Mouse (Mus musculus): Measurements from ENCODE around the gene Sdc1. TPM values are rescaled to one million over a fixed set of nuclear protein-coding genes. Genes with fewer than 3 reads are reported as not detected.

The Sdc1 gene
- polyA plus RNA-seq, 1 experiment from 2014 or later = 170 TPM

- H3K4me3 ChIP-seq (ENCODE audit: low read length) = no peak overlapping the region
- no peak overlapping the region for H3K27ac ChIP-seq (ENCODE audit: low read length)
- H3K9me3 ChIP-seq (ENCODE audit: control insufficient read depth, low read length) = 0 out of 2 replicates have a peak, but pooled peaks cover 5% of the 10 kb centered on the region
- H3K4me1 ChIP-seq (replicated peaks; ENCODE audit: control insufficient read depth, insufficient read depth, low read length) = no peaks in the 10 kb centered on the region
- no peaks in the 10 kb centered on the region for H3K36me3 ChIP-seq (ENCODE audit: control insufficient read depth, insufficient read depth, low read length)
- 61% methylated on average over 7 of the region's 7 CpGs for WGBS
- H3K9ac ChIP-seq (ENCODE audit: low read length) = no peak overlapping the region
- no peaks in the 10 kb centered on the region for H3K27me3 ChIP-seq (ENCODE audit: control insufficient read depth, insufficient read depth, low read depth, low read length)
- no peak overlapping the region for H3K4me2 ChIP-seq (ENCODE audit: low read depth, low read length)
- ATAC-seq (ENCODE audit: low read depth) = 0 out of 2 replicates have a peak, but pooled peaks have one; percentile 21
Measured at GRCm38 (mm10) chr12:8761058-8761457, 10.1 kb upstream of the Sdc1 start.

- H3K4me1 ChIP-seq (replicated peaks; ENCODE audit: control insufficient read depth, insufficient read depth, low read length) = no peaks in the 10 kb centered on the region
- no peak overlapping the region for H3K27ac ChIP-seq (ENCODE audit: low read length)
- no peaks in the 10 kb centered on the region for H3K36me3 ChIP-seq (ENCODE audit: control insufficient read depth, insufficient read depth, low read length)
- H3K4me3 ChIP-seq (ENCODE audit: low read length) = no peak overlapping the region
- 0 out of 2 replicates have a peak, but pooled peaks cover 5% of the 10 kb centered on the region for H3K9me3 ChIP-seq (ENCODE audit: control insufficient read depth, low read length)
- H3K9ac ChIP-seq (ENCODE audit: low read length) = no peak overlapping the region
- no peaks in the 10 kb centered on the region for H3K27me3 ChIP-seq (ENCODE audit: control insufficient read depth, insufficient read depth, low read depth, low read length)
- WGBS = 64% methylated on average over 2 of the region's 2 CpGs
- no peak for ATAC-seq (ENCODE audit: low read depth)
- no peak overlapping the region for H3K4me2 ChIP-seq (ENCODE audit: low read depth, low read length)
Measured at GRCm38 (mm10) chr12:8762667-8763066, 8.5 kb upstream of the Sdc1 start.

GRCm38 (mm10) chr12:8764221-8764930 lies 6.7 kb upstream of the Sdc1 start:
- H3K9ac ChIP-seq (ENCODE audit: low read length) = no peak overlapping the region
- ATAC-seq (ENCODE audit: low read depth) = peak; percentile 39; the same call in 1 of the 2 replicates
- 65% methylated on average over 15 of the region's 15 CpGs for WGBS
- no peak overlapping the region for H3K27ac ChIP-seq (ENCODE audit: low read length)
- H3K9me3 ChIP-seq (ENCODE audit: control insufficient read depth, low read length) = no peaks in the 10 kb centered on the region
- H3K36me3 ChIP-seq (ENCODE audit: control insufficient read depth, insufficient read depth, low read length) = no peaks in the 10 kb centered on the region
- no peak overlapping the region for H3K4me3 ChIP-seq (ENCODE audit: low read length)
- no peak overlapping the region for H3K4me2 ChIP-seq (ENCODE audit: low read depth, low read length)
- no peaks in the 10 kb centered on the region for H3K27me3 ChIP-seq (ENCODE audit: control insufficient read depth, insufficient read depth, low read depth, low read length)
- H3K4me1 ChIP-seq (replicated peaks; ENCODE audit: control insufficient read depth, insufficient read depth, low read length) = no peaks in the 10 kb centered on the region

GRCm38 (mm10) chr12:8771844-8772380 lies 789 bp downstream of the Sdc1 start:
- H3K4me3 ChIP-seq (ENCODE audit: low read length) = peak overlapping the region; percentile 87
- WGBS = under 1% methylated on average over 37 of the region's 37 CpGs
- H3K27me3 ChIP-seq (ENCODE audit: control insufficient read depth, insufficient read depth, low read depth, low read length) = no peaks in the 10 kb centered on the region
- peak; percentile 7 for ATAC-seq (ENCODE audit: low read depth)
- no peaks in the 10 kb centered on the region for H3K9me3 ChIP-seq (ENCODE audit: control insufficient read depth, low read length)
- H3K4me1 ChIP-seq (replicated peaks; ENCODE audit: control insufficient read depth, insufficient read depth, low read length) = peaks cover 27% of the 10 kb centered on the region
- no peaks in the 10 kb centered on the region for H3K36me3 ChIP-seq (ENCODE audit: control insufficient read depth, insufficient read depth, low read length)
- peak overlapping the region; percentile 81 for H3K4me2 ChIP-seq (ENCODE audit: low read depth, low read length)
- peak overlapping the region; percentile 93 for H3K9ac ChIP-seq (ENCODE audit: low read length)
- H3K27ac ChIP-seq (ENCODE audit: low read length) = peak overlapping the region; percentile 85

- peaks cover 27% of the 10 kb centered on the region for H3K4me1 ChIP-seq (replicated peaks; ENCODE audit: control insufficient read depth, insufficient read depth, low read length)
Measured at GRCm38 (mm10) chr12:8772451-8773143, 1.5 kb downstream of the Sdc1 start.

GRCm38 (mm10) chr12:8773336-8773735 lies 2.2 kb downstream of the Sdc1 start:
- Histone ChIP-seq H3K27ac (ENCODE audit: low read length) (peak overlapping the region; percentile 85), H3K4me1 (replicated peaks; ENCODE audit: control insufficient read depth, insufficient read depth, low read length) (peaks cover 27% of the 10 kb centered on the region)
- ATAC-seq (ENCODE audit: low read depth) = no peak

More at GRCm38 (mm10) chr12:8772451-8773143, 1.5 kb downstream of the Sdc1 start:
- Histone ChIP-seq H3K9ac (ENCODE audit: low read length) (peak overlapping the region; percentile 93), H3K4me3 (ENCODE audit: low read length) (peak overlapping the region; percentile 87), H3K36me3 (ENCODE audit: control insufficient read depth, insufficient read depth, low read length) (no peaks in the 10 kb centered on the region), H3K9me3 (ENCODE audit: control insufficient read depth, low read length) (no peaks in the 10 kb centered on the region), H3K4me2 (ENCODE audit: low read depth, low read length) (peak overlapping the region; percentile 81), H3K27ac (ENCODE audit: low read length) (peak overlapping the region; percentile 85), H3K27me3 (ENCODE audit: control insufficient read depth, insufficient read depth, low read depth, low read length) (no peaks in the 10 kb centered on the region)
- WGBS = under 1% methylated on average over 50 of the region's 55 CpGs
- ATAC-seq (ENCODE audit: low read depth) = peak; percentile 54

DNA sequence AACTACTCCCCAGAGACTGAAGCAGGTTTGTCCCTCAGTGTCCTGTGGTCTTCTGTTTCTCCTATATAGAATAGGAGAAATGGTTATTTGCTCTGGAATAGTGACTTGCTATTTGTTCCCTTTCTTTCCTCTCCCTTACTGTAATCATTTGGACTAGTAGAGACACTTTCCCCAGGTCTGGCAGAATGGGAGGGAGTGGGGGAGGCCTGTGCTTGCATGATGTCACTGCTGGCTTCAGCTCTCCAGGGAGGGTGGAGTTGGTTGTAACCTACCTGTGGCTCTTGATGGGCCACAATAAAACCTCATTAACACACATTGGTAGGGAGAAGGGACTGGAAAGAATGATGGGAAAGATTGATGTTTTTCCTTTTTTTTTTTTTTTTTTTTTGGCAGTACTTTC lies 3.1 kb downstream of the Sdc1 start:
- Histone ChIP-seq H3K4me2 (ENCODE audit: low read depth, low read length) (peak overlapping the region; percentile 81; the same call in 1 of the 2 replicates), H3K36me3 (ENCODE audit: control insufficient read depth, insufficient read depth, low read length) (no peaks in the 10 kb centered on the region), H3K4me1 (replicated peaks; ENCODE audit: control insufficient read depth, insufficient read depth, low read length) (peaks cover 27% of the 10 kb centered on the region), H3K9me3 (ENCODE audit: control insufficient read depth, low read length) (no peaks in the 10 kb centered on the region), H3K27ac (ENCODE audit: low read length) (no peak overlapping the region), H3K27me3 (ENCODE audit: control insufficient read depth, insufficient read depth, low read depth, low read length) (no peaks in the 10 kb centered on the region), H3K4me3 (ENCODE audit: low read length) (no peak overlapping the region), H3K9ac (ENCODE audit: low read length) (no peak overlapping the region)
- ATAC-seq (ENCODE audit: low read depth) = no peak

More at GRCm38 (mm10) chr12:8773336-8773735, 2.2 kb downstream of the Sdc1 start:
- H3K9me3 ChIP-seq (ENCODE audit: control insufficient read depth, low read length) = no peaks in the 10 kb centered on the region
- 19% methylated on average over 6 of the region's 6 CpGs for WGBS
- H3K4me3 ChIP-seq (ENCODE audit: low read length) = peak overlapping the region; percentile 87
- no peaks in the 10 kb centered on the region for H3K27me3 ChIP-seq (ENCODE audit: control insufficient read depth, insufficient read depth, low read depth, low read length)
- H3K4me2 ChIP-seq (ENCODE audit: low read depth, low read length) = peak overlapping the region; percentile 81
- H3K9ac ChIP-seq (ENCODE audit: low read length) = peak overlapping the region; percentile 93
- no peaks in the 10 kb centered on the region for H3K36me3 ChIP-seq (ENCODE audit: control insufficient read depth, insufficient read depth, low read length)

DNA sequence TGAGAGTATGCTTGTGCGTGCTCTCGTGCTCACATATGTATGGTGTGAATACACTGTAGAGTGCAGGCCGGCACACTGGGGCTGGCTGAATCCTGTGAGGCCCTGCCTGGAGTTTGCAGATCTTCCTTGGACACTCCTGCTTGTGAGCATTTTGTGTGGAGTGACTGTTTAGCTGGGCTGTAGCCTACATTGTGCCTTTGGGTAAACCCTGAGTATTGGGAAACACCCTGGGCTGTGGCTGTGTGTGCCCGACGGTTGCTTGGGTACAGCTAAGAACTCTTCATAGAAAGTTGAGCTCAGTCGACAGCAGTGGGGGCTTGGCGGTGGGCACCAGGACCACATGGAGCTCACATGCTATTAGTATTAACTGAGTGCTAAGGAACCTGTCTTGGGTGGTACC lies 5.1 kb downstream of the Sdc1 start:
- H3K9me3 ChIP-seq (ENCODE audit: control insufficient read depth, low read length) = no peaks in the 10 kb centered on the region
- no peak overlapping the region; the same call in 1 of the 2 replicates for H3K4me2 ChIP-seq (ENCODE audit: low read depth, low read length)
- no peaks in the 10 kb centered on the region for H3K27me3 ChIP-seq (ENCODE audit: control insufficient read depth, insufficient read depth, low read depth, low read length)
- peaks cover 41% of the 10 kb centered on the region for H3K4me1 ChIP-seq (replicated peaks; ENCODE audit: control insufficient read depth, insufficient read depth, low read length)
- H3K4me3 ChIP-seq (ENCODE audit: low read length) = no peak overlapping the region
- ATAC-seq (ENCODE audit: low read depth) = no peak
- H3K27ac ChIP-seq (ENCODE audit: low read length) = peak overlapping the region; percentile 48
- WGBS = 71% methylated on average over 7 of the region's 7 CpGs
- H3K9ac ChIP-seq (ENCODE audit: low read length) = no peak overlapping the region
- no peaks in the 10 kb centered on the region for H3K36me3 ChIP-seq (ENCODE audit: control insufficient read depth, insufficient read depth, low read length)

DNA sequence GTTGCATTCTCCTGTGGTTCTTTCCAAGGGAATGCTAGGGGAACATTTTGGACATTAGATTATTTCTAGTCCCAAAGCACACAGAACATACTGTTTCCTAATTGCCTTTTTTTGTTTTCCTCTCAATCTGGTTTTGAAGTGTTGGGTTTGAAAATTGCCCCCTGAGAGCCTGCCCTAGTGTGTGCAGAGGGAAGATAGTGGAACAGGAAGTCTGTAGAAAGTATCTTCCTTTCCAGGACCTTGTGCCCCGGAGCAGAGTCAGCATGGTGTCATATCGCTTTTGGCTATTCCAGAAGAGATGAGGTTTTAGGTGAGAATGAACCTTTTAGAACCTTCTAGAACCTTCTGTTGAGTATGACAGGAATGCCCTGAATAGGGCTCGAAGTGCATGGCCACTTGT lies 5.6 kb downstream of the Sdc1 start:
- Histone ChIP-seq H3K9me3 (ENCODE audit: control insufficient read depth, low read length) (no peaks in the 10 kb centered on the region), H3K27me3 (ENCODE audit: control insufficient read depth, insufficient read depth, low read depth, low read length) (no peaks in the 10 kb centered on the region), H3K4me1 (replicated peaks; ENCODE audit: control insufficient read depth, insufficient read depth, low read length) (peaks cover 46% of the 10 kb centered on the region), H3K36me3 (ENCODE audit: control insufficient read depth, insufficient read depth, low read length) (no peaks in the 10 kb centered on the region), H3K27ac (ENCODE audit: low read length) (peak overlapping the region; percentile 48; the same call in 1 of the 2 replicates), H3K9ac (ENCODE audit: low read length) (no peak overlapping the region), H3K4me3 (ENCODE audit: low read length) (no peak overlapping the region), H3K4me2 (ENCODE audit: low read depth, low read length) (no peak overlapping the region)
- 84% methylated on average over 3 of the region's 3 CpGs for WGBS
- ATAC-seq (ENCODE audit: low read depth) = no peak

Measured in lung, embryonic 16.5 days (tissue).